Mouse (Mus musculus) kidney, embryonic 15.5 days (tissue): ENCODE data around the gene Gpr162. TPM values are rescaled to one million over a fixed set of nuclear protein-coding genes. Genes with fewer than 3 reads are reported as not detected.
"Not testable (repeated sequence)": the region's sequence is repeated elsewhere in the genome, so short reads cannot be mapped to it uniquely, and the experiment has no call there.

Experiments
- ATAC-seq: fragments of 200-750 bp; cut with Nextera tagmentation; replicated peaks from 2 replicates; pipeline ENCODE4 v1.8.0; 2017; ENCODE audit warnings: moderate TSS enrichment; ENCODE audit not compliant: low FRiP score
- H3K27ac ChIP-seq: fragments of 300-500 bp; sonication (generic); 2 replicates; pipeline ENCODE4 v1.5.1; 2015; ENCODE audit warnings: mild to moderate bottlenecking, inconsistent platforms
- H3K27me3 ChIP-seq: fragments of 300-500 bp; sonication (generic); 2 replicates; pipeline ENCODE4 v1.6.1; 2015; ENCODE audit warnings: inconsistent platforms
- H3K36me3 ChIP-seq: fragments of 300-500 bp; sonication (generic); 2 replicates; pipeline ENCODE4 v1.6.1; 2015; ENCODE audit warnings: inconsistent platforms
- H3K4me1 ChIP-seq: fragments of 300-500 bp; sonication (generic); 2 replicates; pipeline ENCODE4 v1.6.1; 2015; ENCODE audit warnings: inconsistent platforms
- H3K4me2 ChIP-seq: fragments of 300-500 bp; sonication (generic); 2 replicates; pipeline ENCODE4 v1.6.1; 2015; ENCODE audit warnings: moderate library complexity, mild to moderate bottlenecking, inconsistent platforms
- H3K4me3 ChIP-seq: fragments of 300-500 bp; sonication (generic); replicated peaks from 2 replicates; pipeline ENCODE4 v1.5.1; 2015; ENCODE audit warnings: mild to moderate bottlenecking, inconsistent platforms
- H3K9ac ChIP-seq: fragments of 300-500 bp; sonication (generic); 2 replicates; pipeline ENCODE4 v1.6.1; 2015; ENCODE audit warnings: mild to moderate bottlenecking, inconsistent platforms
- H3K9me3 ChIP-seq: fragments of 300-500 bp; sonication (generic); replicated peaks from 2 replicates; pipeline ENCODE4 v1.6.1; 2016; ENCODE audit warnings: inconsistent platforms
- WGBS: fragments of 180-500 bp; shearing (Covaris S2); methylation state at CpG from one replicate; pipeline ENCODE4 v1.1.7; 2015; ENCODE audit warnings: mixed read lengths; 5-methylcytosine and 5-hydroxymethylcytosine counted together
- polyA plus RNA-seq: library from polyadenylated mRNA; unstranded; fragments of >200 nt; fragmentation: Nextera tagmentation; extraction: Ambion mirVana; gene quantifications from 2 replicates; pipeline ENCODE4 v1.2.1, GENCODE M21; 2015

The Gpr162 gene
- polyA plus RNA-seq, 1 experiment from 2014 or later, result 1.6 TPM

DNA sequence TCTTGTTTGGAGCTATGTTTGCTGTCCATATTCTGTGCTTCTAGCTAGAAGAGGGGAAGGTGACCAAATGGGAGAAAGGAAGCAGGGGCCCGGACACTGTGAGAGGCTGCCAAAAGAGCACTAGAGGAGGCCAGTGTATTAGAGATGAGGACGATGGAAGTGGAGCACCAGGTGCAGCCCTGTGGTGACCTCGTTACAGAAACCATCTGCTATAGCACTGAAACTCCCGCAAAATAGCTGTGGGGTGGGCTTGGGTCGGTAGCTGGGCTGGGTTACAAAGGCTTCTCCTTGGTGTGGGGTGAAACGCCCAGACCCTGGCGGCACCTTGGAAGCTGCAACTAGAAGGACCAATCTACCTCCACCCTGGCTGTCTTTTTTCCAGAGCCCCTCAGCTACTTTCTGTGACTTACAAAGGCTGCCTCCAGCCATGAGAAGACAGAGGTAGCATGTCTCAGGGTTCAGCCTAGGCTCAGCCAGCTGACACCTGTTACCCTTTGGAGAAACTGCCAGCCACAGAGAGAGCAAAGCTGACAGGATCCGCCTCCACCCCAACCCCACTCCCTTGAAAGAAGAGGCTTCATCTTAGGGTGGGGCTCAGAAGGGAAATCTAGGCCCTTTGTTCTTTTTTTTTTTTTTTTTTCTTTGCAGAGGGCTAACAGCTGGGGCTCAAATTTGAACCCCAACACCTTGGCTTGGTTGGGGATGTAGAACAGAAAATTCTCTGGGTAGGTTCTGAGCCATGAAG is 36.4 kb upstream of the Gpr162 start:
- H3K4me3 ChIP-seq, result no peak overlapping the region
- 55% methylated on average over 8 of the region's 8 CpGs for WGBS

GRCm38 (mm10) chr6:124898359-124898758 is 34.6 kb upstream of the Gpr162 start:
- Histone ChIP-seq H3K36me3 (no peaks in the 10 kb centered on the region), H3K9ac (no peak overlapping the region), H3K27ac (no peak overlapping the region), H3K27me3 (no peaks in the 10 kb centered on the region), H3K4me1 (no peaks in the 10 kb centered on the region), H3K4me2 (no peak overlapping the region), H3K4me3 (no peak overlapping the region), H3K9me3 (no peaks in the 10 kb centered on the region)
- 52% methylated on average over 3 of the region's 3 CpGs for WGBS
- ATAC-seq, result no peak

More for the DNA sequence above, 36.4 kb upstream of the Gpr162 start:
- no peak for ATAC-seq
- H3K4me2 ChIP-seq, result no peak overlapping the region
- H3K27me3 ChIP-seq, result no peaks in the 10 kb centered on the region
- no peak overlapping the region for H3K9ac ChIP-seq
- no peaks in the 10 kb centered on the region for H3K36me3 ChIP-seq
- no peak overlapping the region for H3K27ac ChIP-seq
- no peaks in the 10 kb centered on the region for H3K9me3 ChIP-seq
- peaks cover 13% of the 10 kb centered on the region for H3K4me1 ChIP-seq

- H3K9me3 ChIP-seq, H3K4me1 ChIP-seq, H3K27ac ChIP-seq, ATAC-seq, H3K4me2 ChIP-seq, H3K27me3 ChIP-seq, H3K36me3 ChIP-seq, H3K4me3 ChIP-seq, H3K9ac ChIP-seq: not testable (repeated sequence)
- WGBS, result 70% methylated on average over 2 of the region's 2 CpGs
Measured at GRCm38 (mm10) chr6:124894113-124894512, 30.3 kb upstream of the Gpr162 start.

- Histone ChIP-seq H3K4me1 (no peaks in the 10 kb centered on the region), H3K27ac (no peak overlapping the region), H3K4me3 (no peak overlapping the region), H3K9me3 (no peaks in the 10 kb centered on the region), H3K4me2 (no peak overlapping the region), H3K36me3 (no peaks in the 10 kb centered on the region), H3K27me3 (no peaks in the 10 kb centered on the region), H3K9ac (no peak overlapping the region)
- WGBS, result 55% methylated on average over 6 of the region's 6 CpGs
- no peak for ATAC-seq
Measured at GRCm38 (mm10) chr6:124890997-124891396, 27.2 kb upstream of the Gpr162 start.

DNA sequence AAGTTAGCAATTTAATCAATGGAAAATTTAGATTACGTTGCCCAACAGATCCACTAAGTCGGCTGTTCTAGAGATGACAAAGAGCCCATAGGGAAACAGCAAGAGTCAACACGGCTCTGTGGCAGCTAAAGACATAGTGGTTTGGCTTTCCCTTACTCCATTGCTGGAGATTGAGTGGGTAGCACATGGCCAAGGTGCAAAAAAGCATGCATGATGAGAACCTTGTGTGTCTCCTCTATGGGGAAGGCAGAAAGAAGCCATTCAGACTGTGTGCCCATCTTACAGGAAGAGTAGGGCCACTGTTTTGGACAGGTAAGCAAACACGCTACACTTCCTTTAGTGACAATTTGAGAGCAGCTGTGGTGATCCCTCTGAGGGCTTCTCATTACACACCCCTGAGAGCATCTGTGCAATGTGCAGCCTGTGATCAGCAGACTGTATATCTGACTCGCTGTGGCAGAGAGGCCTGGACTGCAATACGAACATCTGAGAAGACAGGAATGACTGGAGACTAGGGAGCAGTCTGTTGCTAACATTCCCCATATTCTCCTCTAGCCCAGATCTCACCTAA is 24.9 kb upstream of the Gpr162 start:
- H3K9me3 ChIP-seq, result no peaks in the 10 kb centered on the region
- H3K4me3 ChIP-seq, result no peak overlapping the region
- H3K4me2 ChIP-seq, result no peak overlapping the region
- H3K27ac ChIP-seq, result no peak overlapping the region
- H3K4me1 ChIP-seq, result no peaks in the 10 kb centered on the region
- 86% methylated on average over 6 of the region's 6 CpGs for WGBS
- H3K27me3 ChIP-seq, result no peaks in the 10 kb centered on the region
- no peak for ATAC-seq
- no peaks in the 10 kb centered on the region for H3K36me3 ChIP-seq
- no peak overlapping the region for H3K9ac ChIP-seq

DNA sequence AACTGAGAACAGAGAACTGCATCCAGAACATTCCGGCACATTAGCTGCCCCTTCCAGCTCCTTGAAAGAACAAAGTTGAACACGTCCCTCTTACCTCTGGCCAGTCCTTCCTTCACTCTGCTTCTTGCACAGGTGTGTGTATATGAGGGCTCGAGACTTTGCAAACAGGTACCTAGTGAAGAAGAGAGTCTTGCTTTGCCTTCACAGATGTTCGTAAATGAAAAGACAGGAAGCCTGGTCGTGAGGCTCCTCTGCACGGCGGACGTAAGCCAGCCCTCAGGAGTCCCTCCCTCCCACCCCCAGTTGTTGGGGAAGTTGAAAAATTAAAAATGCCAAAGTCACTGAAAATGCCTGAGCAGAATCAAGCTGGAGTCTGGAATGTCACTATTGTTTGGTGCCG is 24.2 kb upstream of the Gpr162 start, which contains the start of gene Cd4:
TSS of gene Cd4 (minus strand) at position 236 of the 400 bp plus-strand sequence.
- Histone ChIP-seq H3K4me3 (no peak within 1 kb of the TSS), H3K4me1 (no peaks in the 10 kb centered on the region), H3K9ac (no peak within 1 kb of the TSS), H3K27ac (no peak within 1 kb of the TSS), H3K27me3 (no peaks in the 10 kb centered on the region), H3K36me3 (no peaks in the 10 kb centered on the region), H3K9me3 (no peaks in the 10 kb centered on the region), H3K4me2 (no peak within 1 kb of the TSS)
- ATAC-seq, result no peak
- WGBS, result 84% methylated on average over 9 of the region's 9 CpGs

- no peak overlapping the region for H3K27ac ChIP-seq
- no peak for ATAC-seq
- H3K9ac ChIP-seq, result no peak overlapping the region
- whole genome bisulfite sequencing, result 90% methylated on average over 8 of the region's 8 CpGs
- H3K4me1 ChIP-seq, result no peaks in the 10 kb centered on the region
- H3K27me3 ChIP-seq, result no peaks in the 10 kb centered on the region
- no peaks in the 10 kb centered on the region for H3K9me3 ChIP-seq
- H3K4me2 ChIP-seq, result no peak overlapping the region
- H3K4me3 ChIP-seq, result no peak overlapping the region
- no peaks in the 10 kb centered on the region for H3K36me3 ChIP-seq
Measured at GRCm38 (mm10) chr6:124885956-124886381, 22.2 kb upstream of the Gpr162 start.

DNA sequence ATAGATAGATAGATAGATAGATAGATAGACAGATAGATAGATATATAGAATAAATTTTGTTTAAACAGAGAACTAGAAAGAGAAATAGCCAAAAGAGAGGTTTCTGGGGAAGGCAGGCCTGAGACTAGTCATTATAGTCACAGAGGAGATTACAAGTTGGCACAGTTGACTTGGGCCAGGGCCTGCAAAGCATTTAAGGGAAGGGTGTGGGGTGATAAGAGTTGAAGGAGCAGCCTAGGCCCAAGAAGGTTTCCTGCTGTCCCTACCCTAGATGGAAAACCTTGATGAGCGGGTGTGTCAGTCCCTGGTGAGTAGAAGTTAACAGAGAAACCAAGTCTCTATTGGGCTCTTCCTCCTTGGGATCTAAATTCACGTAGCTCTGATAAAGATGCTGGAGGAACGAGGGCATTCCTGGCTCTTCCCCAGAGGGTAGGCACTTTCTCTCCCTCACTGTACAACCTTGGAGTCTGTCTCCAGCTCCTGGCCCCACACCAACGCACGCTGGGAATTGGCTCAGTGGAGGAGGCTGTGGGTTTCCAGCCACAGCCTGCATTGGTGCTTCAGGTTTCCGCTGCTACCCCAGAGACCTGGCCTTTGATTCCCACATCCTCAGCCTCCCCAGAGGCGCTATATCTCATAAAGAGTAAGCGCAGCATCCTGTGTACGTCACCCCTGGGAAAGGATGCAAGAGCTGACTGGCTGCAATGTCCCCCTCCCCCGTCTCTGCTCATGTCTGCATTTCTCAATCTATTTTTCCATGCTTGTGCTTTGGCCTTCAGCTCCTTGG is 21.1 kb upstream of the Gpr162 start:
- Histone ChIP-seq H3K9me3 (no peaks in the 10 kb centered on the region), H3K27me3 (no peaks in the 10 kb centered on the region), H3K36me3 (no peaks in the 10 kb centered on the region), H3K4me3 (no peak overlapping the region), H3K4me2 (no peak overlapping the region), H3K27ac (no peak overlapping the region), H3K9ac (no peak overlapping the region), H3K4me1 (no peaks in the 10 kb centered on the region)
- no peak for ATAC-seq
- 61% methylated on average over 10 of the region's 10 CpGs for WGBS

GRCm38 (mm10) chr6:124883351-124883750 is 19.6 kb upstream of the Gpr162 start:
- no peak for ATAC-seq
- Histone ChIP-seq H3K4me3 (no peak overlapping the region), H3K4me2 (no peak overlapping the region), H3K27me3 (no peaks in the 10 kb centered on the region), H3K36me3 (no peaks in the 10 kb centered on the region), H3K4me1 (no peaks in the 10 kb centered on the region), H3K9ac (no peak overlapping the region), H3K27ac (no peak overlapping the region), H3K9me3 (no peaks in the 10 kb centered on the region)
- WGBS, result 81% methylated on average over 10 of the region's 10 CpGs

DNA sequence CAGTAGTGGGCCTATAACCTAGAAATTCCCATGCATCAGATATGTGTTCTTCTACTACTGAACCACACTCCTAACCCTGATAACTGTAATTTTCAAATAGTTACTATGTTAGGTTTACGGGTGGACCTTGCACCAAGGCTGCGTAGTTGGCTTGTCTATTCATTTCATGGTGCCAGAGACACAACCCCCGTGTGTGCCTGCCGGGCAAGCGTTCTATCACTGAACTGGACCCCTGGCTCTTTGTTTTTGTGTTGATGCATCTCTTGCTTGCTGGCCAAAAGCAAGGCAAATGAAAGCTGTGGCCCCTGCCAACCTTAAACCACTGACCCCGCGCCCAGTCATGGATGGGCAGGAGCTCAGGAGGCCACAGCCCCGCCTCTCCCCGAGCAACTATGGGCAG is 18.0 kb upstream of the Gpr162 start:
- no peak overlapping the region for H3K4me3 ChIP-seq
- ATAC-seq, result no peak
- H3K9ac ChIP-seq, result no peak overlapping the region
- H3K4me2 ChIP-seq, result no peak overlapping the region
- no peaks in the 10 kb centered on the region for H3K27me3 ChIP-seq
- H3K27ac ChIP-seq, result no peak overlapping the region
- H3K9me3 ChIP-seq, result no peaks in the 10 kb centered on the region
- 92% methylated on average over 9 of the region's 9 CpGs for WGBS
- no peaks in the 10 kb centered on the region for H3K36me3 ChIP-seq
- no peaks in the 10 kb centered on the region for H3K4me1 ChIP-seq

DNA sequence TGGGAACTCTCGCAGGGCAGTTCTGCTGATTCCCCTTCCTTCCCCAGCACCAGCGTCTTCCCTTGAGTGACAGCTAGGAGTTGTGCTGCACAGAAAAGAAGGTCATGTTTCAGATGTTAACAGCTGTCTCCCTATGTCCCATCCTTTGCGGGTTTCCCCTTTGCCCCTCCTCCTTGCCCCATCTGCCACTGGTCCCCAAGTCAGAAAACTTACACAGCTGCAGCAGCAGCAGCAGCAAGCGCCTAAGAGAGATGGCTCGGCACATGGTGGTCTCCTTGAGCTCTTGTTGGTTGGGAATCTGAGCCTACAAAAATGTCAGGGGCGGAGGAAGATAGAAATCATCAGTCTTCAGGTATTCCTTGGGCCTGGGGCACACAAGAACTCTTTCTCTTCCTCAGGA is 15.6 kb upstream of the Gpr162 start:
- H3K9ac ChIP-seq, result no peak overlapping the region
- H3K4me2 ChIP-seq, result no peak overlapping the region
- H3K27ac ChIP-seq, result no peak overlapping the region
- no peak for ATAC-seq
- no peaks in the 10 kb centered on the region for H3K9me3 ChIP-seq
- H3K4me1 ChIP-seq, result no peaks in the 10 kb centered on the region
- no peaks in the 10 kb centered on the region for H3K27me3 ChIP-seq
- no peak overlapping the region for H3K4me3 ChIP-seq
- 44% methylated on average over 6 of the region's 6 CpGs for WGBS
- no peaks in the 10 kb centered on the region for H3K36me3 ChIP-seq

DNA sequence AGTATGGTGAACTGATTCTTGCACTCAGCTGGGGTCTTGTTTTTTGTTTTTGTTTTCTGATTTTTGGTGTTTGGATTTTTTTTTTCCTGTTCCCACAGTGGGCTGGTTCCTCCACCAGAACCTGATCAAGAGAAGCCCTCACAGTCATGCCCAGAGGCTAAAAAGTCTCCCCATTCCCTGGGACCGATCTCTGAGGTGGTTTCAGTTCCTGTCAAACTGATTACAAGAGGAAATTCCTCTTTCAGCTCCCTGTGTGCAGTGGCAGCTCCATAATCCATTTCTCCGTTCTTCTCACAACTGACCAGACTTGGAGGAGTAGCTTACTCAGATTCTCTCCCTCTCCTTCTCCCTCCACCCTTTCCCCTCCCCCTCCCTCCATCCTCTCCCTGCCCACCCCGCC is 10.6 kb upstream of the Gpr162 start:
- no peak overlapping the region for H3K4me3 ChIP-seq
- no peak for ATAC-seq
- H3K9ac ChIP-seq, result no peak overlapping the region
- 25% methylated on average over 3 of the region's 3 CpGs for WGBS
- H3K27me3 ChIP-seq, result no peaks in the 10 kb centered on the region
- H3K36me3 ChIP-seq, result no peaks in the 10 kb centered on the region
- no peaks in the 10 kb centered on the region for H3K9me3 ChIP-seq
- no peak overlapping the region for H3K4me2 ChIP-seq
- no peak overlapping the region for H3K27ac ChIP-seq
- H3K4me1 ChIP-seq, result no peaks in the 10 kb centered on the region
